Mouse (Mus musculus) forebrain, embryonic 14.5 days (tissue): ENCODE data around the gene Gm14137. TPM values are rescaled to one million over a fixed set of nuclear protein-coding genes. Genes with fewer than 3 reads are reported as not detected.

Experiments
- ATAC-seq: fragments of 200-750 bp; cut with Nextera tagmentation; 2 replicates; pipeline ENCODE4 v1.8.0; 2017; ENCODE audit warnings: mild to moderate bottlenecking, moderate library complexity
- DNase-seq: peaks from one replicate; pipeline ENCODE4 v3.0.0-alpha.2; 2015; ENCODE audit warnings: low spot score
- H3K27ac ChIP-seq: fragments of 300-500 bp; sonication (generic); 2 replicates; pipeline ENCODE4 v1.5.1; 2014; ENCODE audit warnings: low read depth, mild to moderate bottlenecking, control low read depth, low read length, moderate library complexity
- H3K27me3 ChIP-seq: fragments of 300-500 bp; sonication (generic); replicated peaks from 2 replicates; pipeline ENCODE4 v1.6.1; 2014; ENCODE audit warnings: low read length, control low read depth, mixed read lengths; ENCODE audit not compliant: control insufficient read depth, insufficient read depth
- H3K36me3 ChIP-seq: fragments of 300-500 bp; sonication (generic); 2 replicates; pipeline ENCODE4 v1.6.1; 2014; ENCODE audit warnings: low read length, control low read depth; ENCODE audit not compliant: control insufficient read depth, insufficient read depth
- H3K4me1 ChIP-seq: fragments of 300-500 bp; sonication (generic); 2 replicates; pipeline ENCODE4 v1.6.1; 2014; ENCODE audit warnings: antibody characterized with exemption, low read length, control low read depth; ENCODE audit not compliant: control insufficient read depth, insufficient read depth
- H3K4me2 ChIP-seq: fragments of 300-500 bp; sonication (generic); 2 replicates; pipeline ENCODE4 v1.6.1; 2014; ENCODE audit warnings: mild to moderate bottlenecking, control low read depth, low read length
- H3K4me3 ChIP-seq: fragments of 300-500 bp; sonication (generic); 2 replicates; pipeline ENCODE4 v1.5.1; 2014; ENCODE audit warnings: low read depth, low read length, control low read depth
- H3K9ac ChIP-seq: fragments of 300-500 bp; sonication (generic); 2 replicates; pipeline ENCODE4 v1.6.1; 2014; ENCODE audit warnings: mild to moderate bottlenecking, low read length, control low read depth, moderate library complexity
- H3K9me3 ChIP-seq: fragments of 300-500 bp; sonication (generic); replicated peaks from 2 replicates; pipeline ENCODE4 v1.6.1; 2016; ENCODE audit warnings: low read length, control low read depth, mixed read lengths; ENCODE audit not compliant: control insufficient read depth
- WGBS: fragments of 180-500 bp; shearing (Covaris S2); extraction: QIAGEN DNeasy Blood & Tissue Kit; methylation state at CpG from one replicate; pipeline ENCODE4 v1.1.7; 2014; 5-methylcytosine and 5-hydroxymethylcytosine counted together
- polyA plus RNA-seq: library from polyadenylated mRNA; unstranded; fragments of >200 nt; fragmentation: Nextera tagmentation; extraction: Ambion mirVana; gene quantifications from 2 replicates; pipeline ENCODE4 v1.2.1, GENCODE M21; 2014

The Gm14137 gene
- polyA plus RNA-seq, 1 experiment from 2014 or later: 0.48 TPM

DNA sequence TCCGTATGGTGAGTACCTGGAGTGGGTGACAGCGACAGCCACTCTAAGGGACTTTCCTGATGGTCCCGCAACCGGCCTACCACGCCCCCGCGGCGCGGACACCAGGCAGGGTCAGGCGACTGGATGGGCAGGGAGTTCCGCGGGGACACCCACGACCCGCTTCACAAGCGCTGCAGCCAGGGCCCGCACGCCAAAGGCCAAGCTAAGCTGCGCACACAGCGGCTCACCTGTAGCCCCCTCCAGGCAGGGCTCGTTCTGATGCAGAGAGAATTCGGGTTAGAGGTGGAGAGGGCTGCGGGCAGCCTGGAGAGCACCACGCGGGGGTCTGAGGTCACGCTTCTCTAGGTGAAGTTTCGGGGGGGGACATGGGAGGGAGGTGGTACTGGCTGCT is 6.4 kb upstream of the Gm14137 start:
- Histone ChIP-seq H3K4me3 (peak overlapping the region; percentile 48), H3K4me2 (peak overlapping the region; percentile 99), H3K27me3 (peaks cover 6% of the 10 kb centered on the region), H3K9me3 (no peaks in the 10 kb centered on the region), H3K36me3 (no peaks in the 10 kb centered on the region), H3K27ac (no peak overlapping the region), H3K9ac (peak overlapping the region; percentile 58), H3K4me1 (peaks cover 12% of the 10 kb centered on the region)
- 2% methylated on average over 26 of the region's 26 CpGs for WGBS
- no peak for ATAC-seq
- DNase-seq: no peak

DNA sequence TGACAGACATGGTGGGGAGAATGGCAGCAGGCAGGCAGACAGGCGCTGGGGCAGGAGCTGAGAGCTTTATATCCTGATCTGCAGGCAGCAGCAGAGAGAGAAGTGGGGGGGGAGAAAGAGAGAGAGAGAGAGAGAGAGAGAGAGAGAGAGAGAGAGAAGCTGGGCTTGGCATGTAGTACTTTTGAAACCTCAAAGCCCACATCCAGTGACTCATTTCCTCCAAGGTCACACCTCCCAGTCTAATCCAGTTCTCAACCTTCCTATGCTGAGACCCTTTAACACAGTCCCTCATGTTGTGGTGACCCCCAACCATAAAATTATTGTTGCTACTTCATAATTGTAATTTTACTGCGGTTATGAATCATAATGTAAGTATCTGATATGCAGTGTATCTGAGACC is 4.0 kb upstream of the Gm14137 start:
- Histone ChIP-seq H3K9ac (no peak overlapping the region), H3K27me3 (peaks cover 5% of the 10 kb centered on the region), H3K4me2 (no peak overlapping the region), H3K9me3 (no peaks in the 10 kb centered on the region), H3K4me1 (peaks cover 17% of the 10 kb centered on the region), H3K27ac (no peak overlapping the region), H3K36me3 (0 out of 2 replicates have a peak, but pooled peaks cover 3% of the 10 kb centered on the region), H3K4me3 (no peak overlapping the region)
- no peak for DNase-seq
- ATAC-seq: no peak
- WGBS: 79% methylated on average over 2 of the region's 2 CpGs

DNA sequence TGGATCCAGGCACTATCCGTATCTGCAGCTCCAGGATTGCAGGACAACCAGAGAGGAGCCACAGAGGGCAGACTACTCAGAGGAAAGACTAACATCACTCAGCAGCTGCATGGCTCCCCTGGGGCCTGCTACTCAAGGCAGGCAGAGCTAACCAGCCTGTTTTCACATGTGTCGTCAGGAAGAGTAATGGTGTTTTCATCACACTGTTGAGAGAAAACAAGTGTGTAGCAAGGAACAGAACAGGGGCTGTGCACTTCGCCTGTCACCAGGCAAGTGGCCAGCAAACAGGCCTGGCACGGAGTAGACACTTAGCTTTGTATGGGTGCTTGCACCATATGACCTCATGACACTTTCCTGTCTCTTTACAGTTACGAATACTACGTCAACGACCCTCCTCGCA is 2.7 kb upstream of the Gm14137 start:
- H3K36me3 ChIP-seq: 0 out of 2 replicates have a peak, but pooled peaks cover 6% of the 10 kb centered on the region

DNA sequence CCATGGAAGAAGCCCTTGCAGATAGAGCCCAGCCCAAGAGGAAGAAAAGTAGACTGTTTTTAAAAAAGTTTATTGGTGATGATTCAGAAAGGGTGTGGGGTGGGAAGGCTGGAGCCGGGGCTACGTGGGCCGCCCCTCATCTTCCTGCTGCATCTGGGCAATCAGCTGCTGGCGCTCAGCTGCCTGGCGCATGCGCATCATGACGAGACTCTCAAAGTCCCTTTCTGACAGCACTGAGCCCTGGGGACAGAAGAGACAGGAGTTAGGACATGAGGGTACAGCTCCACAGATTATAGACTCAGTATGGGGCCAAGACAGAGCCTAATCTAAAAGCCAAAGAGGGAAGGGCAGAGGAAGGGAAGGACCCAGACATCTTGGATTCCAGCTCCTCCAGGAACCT is 1.9 kb upstream of the Gm14137 start:
- 91% methylated on average over 7 of the region's 7 CpGs for WGBS
- Histone ChIP-seq H3K27ac (no peak overlapping the region), H3K4me3 (no peak overlapping the region), H3K4me1 (peaks cover 9% of the 10 kb centered on the region), H3K36me3 (0 out of 2 replicates have a peak, but pooled peaks cover 13% of the 10 kb centered on the region), H3K4me2 (no peak overlapping the region), H3K9ac (no peak overlapping the region), H3K27me3 (no peaks in the 10 kb centered on the region; the same call in 1 of the 2 replicates), H3K9me3 (no peaks in the 10 kb centered on the region)
- no peak for DNase-seq
- no peak for ATAC-seq

More for the DNA sequence above, 2.7 kb upstream of the Gm14137 start:
- Histone ChIP-seq H3K9me3 (no peaks in the 10 kb centered on the region), H3K9ac (no peak overlapping the region), H3K4me1 (peaks cover 17% of the 10 kb centered on the region), H3K4me2 (no peak overlapping the region), H3K27ac (no peak overlapping the region), H3K4me3 (no peak overlapping the region), H3K27me3 (no peaks in the 10 kb centered on the region; the same call in 1 of the 2 replicates)
- DNase-seq (no peak), ATAC-seq (no peak)
- WGBS: 87% methylated on average over 8 of the region's 8 CpGs

DNA sequence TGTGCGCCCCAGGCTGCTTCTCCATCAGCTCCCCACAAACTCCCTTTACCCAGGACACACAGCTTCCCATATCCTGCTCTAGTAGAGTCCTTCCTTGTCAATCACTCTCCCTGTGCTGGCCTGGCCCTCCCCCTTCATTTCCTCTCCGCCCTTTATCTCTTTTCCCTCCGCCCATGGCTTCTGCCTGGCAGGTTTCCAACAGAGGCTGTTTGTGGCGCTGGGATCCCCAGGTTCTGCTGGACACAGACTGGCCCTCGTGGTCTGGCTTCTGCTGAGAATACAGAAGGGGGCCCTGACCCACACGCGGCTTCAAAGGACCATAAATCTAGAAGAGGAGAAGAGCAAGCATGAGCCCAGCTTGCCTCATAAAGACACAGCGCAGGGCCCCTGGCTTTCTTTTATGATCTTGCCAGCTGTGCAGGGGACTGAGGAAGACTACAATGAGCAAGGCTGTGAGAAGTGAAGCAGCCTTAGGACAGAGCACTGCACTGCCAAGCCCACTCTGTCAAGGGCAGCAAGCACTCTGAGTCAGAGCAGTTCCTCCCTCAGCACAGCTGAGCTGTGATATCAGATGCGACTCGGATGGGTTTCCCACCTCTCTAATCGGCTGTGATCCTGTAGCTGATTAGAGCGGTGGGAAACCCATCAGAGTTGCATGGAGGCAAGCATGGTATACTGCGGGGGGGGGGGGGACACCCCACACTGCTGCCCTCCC is 1.3 kb upstream of the Gm14137 start:
- Histone ChIP-seq H3K27me3 (no peaks in the 10 kb centered on the region; the same call in 1 of the 2 replicates), H3K4me2 (no peak overlapping the region), H3K9ac (peak overlapping the region; percentile 46; the same call in 1 of the 2 replicates), H3K36me3 (peaks cover 16% of the 10 kb centered on the region; the same call in 1 of the 2 replicates), H3K4me1 (peaks cover 6% of the 10 kb centered on the region; the same call in 1 of the 2 replicates), H3K4me3 (no peak overlapping the region), H3K27ac (no peak overlapping the region; the same call in 1 of the 2 replicates), H3K9me3 (no peaks in the 10 kb centered on the region)
- ATAC-seq: peak; percentile 43; the same call in 1 of the 2 replicates
- 29% methylated on average over 13 of the region's 13 CpGs for WGBS
- DNase-seq: peak; percentile 55

DNA sequence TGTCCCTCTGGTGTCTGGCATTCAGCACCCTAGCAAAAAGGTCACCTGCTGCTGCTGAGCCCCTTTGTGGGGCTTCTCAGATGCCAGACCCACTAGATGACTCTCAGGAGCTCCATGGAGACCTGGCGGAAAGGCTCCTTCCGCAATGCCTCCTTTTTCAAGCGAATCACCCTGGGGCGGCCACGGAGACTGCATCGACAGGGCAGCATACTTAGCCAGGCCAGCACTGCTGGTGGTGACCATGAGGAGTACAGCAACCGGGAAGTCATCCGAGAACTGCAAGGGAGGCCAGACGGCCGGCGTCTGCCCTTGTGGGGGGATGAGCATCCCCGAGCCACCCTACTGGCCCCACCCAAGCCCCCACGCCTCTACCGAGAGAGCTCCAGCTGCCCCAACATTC is 557 bp downstream of the Gm14137 start:
- H3K9me3 ChIP-seq: no peaks in the 10 kb centered on the region
- H3K27ac ChIP-seq: no peak overlapping the region
- H3K9ac ChIP-seq: no peak overlapping the region
- 63% methylated on average over 14 of the region's 14 CpGs for WGBS
- DNase-seq (no peak), ATAC-seq (no peak)
- H3K36me3 ChIP-seq: peaks cover 29% of the 10 kb centered on the region; the same call in 1 of the 2 replicates
- H3K4me3 ChIP-seq: no peak overlapping the region
- H3K4me2 ChIP-seq: no peak overlapping the region
- H3K27me3 ChIP-seq: no peaks in the 10 kb centered on the region
- peaks cover 6% of the 10 kb centered on the region; the same call in 1 of the 2 replicates for H3K4me1 ChIP-seq

DNA sequence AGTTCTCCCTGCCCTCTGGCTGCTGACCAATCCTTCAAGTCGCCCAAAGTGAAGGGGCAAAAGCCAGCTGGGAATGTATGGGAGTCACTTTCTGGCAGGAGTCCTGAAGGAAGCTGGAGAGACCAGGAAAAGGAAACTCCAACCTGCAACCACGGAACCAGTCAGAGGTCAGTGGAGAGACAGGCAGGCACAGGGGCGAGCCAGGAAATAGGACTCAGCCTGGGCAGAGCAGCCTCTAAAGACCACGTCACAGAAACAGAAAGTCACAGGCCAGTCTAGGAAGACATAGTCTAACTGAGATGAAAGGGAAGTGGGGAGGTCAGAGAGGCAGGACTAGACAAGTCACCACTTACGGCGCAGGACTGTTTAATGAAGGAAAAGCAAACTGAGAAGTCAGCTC is 1.3 kb downstream of the Gm14137 start:
- H3K9me3 ChIP-seq: no peaks in the 10 kb centered on the region
- WGBS: 77% methylated on average over 6 of the region's 6 CpGs
- no peak overlapping the region for H3K4me2 ChIP-seq
- no peaks in the 10 kb centered on the region for H3K27me3 ChIP-seq
- DNase-seq: no peak
- no peak overlapping the region for H3K9ac ChIP-seq
- peaks cover 6% of the 10 kb centered on the region; the same call in 1 of the 2 replicates for H3K4me1 ChIP-seq
- peaks cover 37% of the 10 kb centered on the region for H3K36me3 ChIP-seq
- no peak for ATAC-seq
- no peak overlapping the region for H3K27ac ChIP-seq
- H3K4me3 ChIP-seq: no peak overlapping the region

DNA sequence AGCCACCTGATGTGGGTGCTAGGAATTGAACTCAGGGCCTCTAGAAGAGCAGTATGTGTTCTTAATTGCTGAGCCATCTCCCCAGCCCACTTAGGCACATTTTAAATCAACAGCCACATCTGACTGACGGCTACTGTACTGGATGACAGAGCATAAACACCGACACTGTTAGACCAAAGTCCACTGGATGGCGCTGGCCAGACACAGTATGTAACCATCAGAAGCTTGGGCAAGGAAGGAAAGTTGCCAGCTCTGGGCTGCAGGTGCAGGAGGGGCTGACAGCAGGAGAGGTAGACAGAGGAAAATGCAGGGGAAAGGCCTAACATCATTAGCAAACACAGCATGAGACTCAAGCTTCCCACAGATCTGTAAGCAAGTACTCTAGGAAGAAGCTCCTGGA is 2.5 kb downstream of the Gm14137 start:
- Histone ChIP-seq H3K27me3 (no peaks in the 10 kb centered on the region), H3K9me3 (no peaks in the 10 kb centered on the region), H3K4me1 (peaks cover 6% of the 10 kb centered on the region; the same call in 1 of the 2 replicates), H3K36me3 (peaks cover 42% of the 10 kb centered on the region), H3K9ac (no peak overlapping the region), H3K27ac (no peak overlapping the region), H3K4me3 (no peak overlapping the region), H3K4me2 (no peak overlapping the region)
- DNase-seq (no peak), ATAC-seq (no peak)
- WGBS: 65% methylated on average over 3 of the region's 3 CpGs

DNA sequence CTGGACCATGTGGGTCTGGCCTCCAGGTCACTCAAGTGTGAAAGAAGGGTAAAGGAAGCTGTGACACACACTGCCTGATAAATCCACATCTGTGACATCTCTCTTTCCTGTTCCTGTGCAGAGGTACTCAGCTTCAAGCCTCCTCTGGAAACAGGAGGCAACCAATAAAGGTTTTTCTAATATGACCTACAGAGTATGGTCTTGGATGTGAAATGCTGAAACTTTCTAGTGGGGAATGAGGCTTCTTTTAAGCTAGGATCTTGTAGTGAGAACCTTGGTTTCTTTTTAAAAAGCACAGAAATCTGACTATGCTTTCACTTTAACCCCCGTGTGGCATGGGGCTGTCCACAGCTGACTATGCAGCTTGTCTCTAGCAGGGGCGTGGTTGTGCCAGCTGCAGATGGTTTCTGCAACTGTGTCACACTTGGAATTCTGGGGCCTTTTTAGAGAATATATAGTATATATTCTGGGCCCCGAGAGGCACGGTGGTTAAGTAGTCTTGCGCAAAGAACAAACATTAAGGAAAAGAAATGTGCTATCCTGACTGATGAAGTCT is 3.2 kb downstream of the Gm14137 start:
- Histone ChIP-seq H3K4me2 (no peak overlapping the region), H3K4me3 (no peak overlapping the region), H3K9ac (no peak overlapping the region), H3K36me3 (peaks cover 42% of the 10 kb centered on the region), H3K9me3 (no peaks in the 10 kb centered on the region), H3K27ac (no peak overlapping the region), H3K27me3 (no peaks in the 10 kb centered on the region), H3K4me1 (peaks cover 6% of the 10 kb centered on the region; the same call in 1 of the 2 replicates)
- WGBS: 91% methylated on average over 5 of the region's 5 CpGs
- ATAC-seq (no peak), DNase-seq (no peak)
